Mouse (Mus musculus) adrenal gland, postnatal 14 days (tissue): Measurements from ENCODE around the gene Per1. TPM values are rescaled to one million over a fixed set of nuclear protein-coding genes. Genes with fewer than 3 reads are reported as not detected.
A peak's percentile ranks its signal among the peaks of the same experiment; 100 is the strongest.

Experiments
- DNase-seq: peaks from one replicate; pipeline ENCODE4 v3.0.0; 2021; ENCODE audit warnings: mixed read lengths
- total RNA-seq: library from RNA; stranded (reverse); gene quantifications from 2 replicates; pipeline ENCODE4 v1.2.3, GENCODE M21; 2021

The Per1 gene
- total RNA-seq, 1 experiment from 2014 or later, result 116 TPM

- no peak for DNase-seq
Measured at GRCm38 (mm10) chr11:69114621-69115020, 19.6 kb downstream of the Per1 start.

GRCm38 (mm10) chr11:69116843-69117242 is 21.8 kb downstream of the Per1 start:
- DNase-seq, result no peak

- peak; percentile 82 for DNase-seq
Measured at GRCm38 (mm10) chr11:69117737-69118695, 23.0 kb downstream of the Per1 start.

DNA sequence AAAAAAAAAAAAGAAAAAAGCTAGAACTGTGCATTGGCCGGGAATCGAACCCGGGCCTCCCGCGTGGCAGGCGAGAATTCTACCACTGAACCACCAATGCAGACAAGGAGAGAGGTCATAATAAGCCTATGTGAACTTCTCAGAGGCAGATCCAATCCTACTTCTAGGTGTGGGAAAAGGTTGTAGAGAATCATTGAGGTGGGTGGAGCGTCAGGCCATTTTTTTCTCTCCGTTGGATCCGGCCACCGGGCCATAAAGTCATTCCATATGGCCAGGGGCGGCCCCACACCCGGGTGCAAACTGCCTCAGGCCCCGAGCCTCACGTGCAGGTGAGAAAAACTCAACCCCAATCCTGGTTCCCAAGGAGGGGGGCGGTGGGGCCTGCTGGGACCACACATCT is 23.7 kb downstream of the Per1 start:
- DNase-seq, result peak; percentile 89

GRCm38 (mm10) chr11:69119446-69120155 is 24.6 kb downstream of the Per1 start:
- no peak for DNase-seq

DNA sequence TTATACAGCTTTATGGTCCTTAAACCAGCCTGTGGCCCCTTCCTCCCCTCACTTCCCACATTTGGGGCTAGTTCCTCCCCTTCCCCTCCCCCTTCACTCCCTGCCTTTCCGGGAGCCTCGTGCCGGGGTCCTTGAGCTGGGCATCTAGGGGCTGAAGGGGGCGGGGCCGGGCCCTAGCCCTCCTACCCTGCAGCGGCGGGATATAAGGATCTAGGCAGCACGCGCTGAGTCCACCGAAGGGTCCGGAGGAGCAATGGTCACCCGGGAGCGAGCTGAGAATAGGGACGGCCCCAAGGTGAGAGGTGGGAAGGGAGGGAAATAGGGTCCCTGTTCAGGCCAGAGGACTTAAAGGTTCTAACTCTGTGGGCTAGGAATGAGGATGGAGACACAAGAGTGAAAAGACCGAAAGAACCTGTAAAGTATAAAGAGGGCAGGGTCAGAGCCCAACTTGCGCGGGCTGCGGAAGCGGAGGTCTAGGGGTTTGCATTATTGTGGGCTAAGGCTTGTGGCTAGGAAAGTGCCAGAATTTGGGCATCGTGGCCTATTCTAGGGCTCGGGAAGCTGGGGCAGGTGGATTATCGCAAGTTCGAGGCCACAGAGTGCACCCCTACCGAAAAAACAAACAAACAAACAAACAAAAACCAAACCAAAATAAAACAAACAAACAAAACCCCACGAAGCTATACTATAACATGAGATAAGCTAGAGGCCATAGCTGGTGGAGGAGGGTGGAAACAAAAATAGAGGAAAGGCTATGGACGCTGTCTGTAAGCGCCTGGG is 25.4 kb downstream of the Per1 start, which contains the start of gene Hes7:
Hes7 (plus strand) TSS at position 184 of the 780 bp plus-strand sequence.
- DNase-seq, result peak; percentile 31

GRCm38 (mm10) chr11:69121001-69121740 is 26.2 kb downstream of the Per1 start:
- DNase-seq, result peak; percentile 49

DNA sequence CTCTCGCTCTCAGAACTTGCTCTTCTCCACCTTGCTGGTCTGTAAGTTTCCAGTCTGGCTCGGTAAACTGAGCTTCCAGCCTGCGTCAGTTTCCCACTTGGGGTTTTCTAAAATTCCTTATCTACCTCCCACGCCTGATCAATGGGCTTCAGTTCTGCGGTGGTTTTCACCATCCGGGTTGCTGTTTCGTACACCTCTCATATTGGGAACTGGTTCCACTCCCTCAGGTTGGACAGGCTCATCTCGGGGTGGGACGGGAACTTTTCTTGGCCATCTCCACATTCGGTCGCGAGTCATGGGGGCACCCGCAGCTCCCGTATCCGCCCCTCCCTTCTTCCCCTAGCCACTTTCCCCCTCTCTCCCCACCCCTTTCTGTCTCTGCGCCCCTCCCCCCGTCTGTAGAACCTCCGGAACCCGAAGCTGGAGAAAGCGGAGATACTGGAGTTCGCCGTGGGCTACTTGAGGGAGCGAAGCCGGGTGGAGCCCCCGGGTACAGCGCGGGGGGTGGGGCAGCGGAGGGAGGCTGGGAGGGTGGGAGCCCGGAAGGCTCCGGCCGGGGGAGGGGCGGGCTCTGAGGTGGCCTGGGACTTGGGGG is 26.8 kb downstream of the Per1 start:
- DNase-seq, result no peak

DNA sequence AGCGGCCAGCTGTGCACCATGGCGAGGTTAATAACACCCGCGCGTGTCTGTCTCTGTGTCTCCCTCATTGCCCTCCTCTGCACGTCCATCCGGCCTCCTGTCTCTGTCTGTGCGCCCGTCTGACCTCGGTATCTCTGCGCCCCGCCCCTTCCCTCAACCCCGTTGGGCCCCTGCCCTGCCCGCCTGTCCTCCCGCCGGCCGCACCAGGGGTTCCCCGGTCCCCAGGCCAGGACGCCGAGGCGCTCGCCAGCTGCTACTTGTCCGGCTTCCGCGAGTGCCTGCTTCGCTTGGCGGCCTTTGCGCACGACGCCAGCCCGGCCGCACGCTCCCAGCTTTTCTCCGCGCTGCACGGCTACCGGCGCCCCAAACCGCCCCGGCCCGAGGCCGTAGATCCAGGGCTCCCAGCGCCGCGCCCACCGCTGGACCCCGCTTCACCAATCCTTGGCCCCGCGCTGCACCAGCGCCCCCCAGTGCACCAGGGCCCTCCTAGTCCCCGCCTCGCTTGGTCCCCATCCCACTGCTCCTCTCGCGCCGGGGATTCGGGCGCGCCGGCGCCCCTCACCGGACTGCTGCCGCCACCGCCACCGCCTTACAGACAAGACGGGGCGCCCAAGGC is 27.4 kb downstream of the Per1 start, which contains the start of gene 9130213A22Rik:
9130213A22Rik (minus strand) TSS at position 254 of the 616 bp plus-strand sequence.
- peak; percentile 94 for DNase-seq

DNA sequence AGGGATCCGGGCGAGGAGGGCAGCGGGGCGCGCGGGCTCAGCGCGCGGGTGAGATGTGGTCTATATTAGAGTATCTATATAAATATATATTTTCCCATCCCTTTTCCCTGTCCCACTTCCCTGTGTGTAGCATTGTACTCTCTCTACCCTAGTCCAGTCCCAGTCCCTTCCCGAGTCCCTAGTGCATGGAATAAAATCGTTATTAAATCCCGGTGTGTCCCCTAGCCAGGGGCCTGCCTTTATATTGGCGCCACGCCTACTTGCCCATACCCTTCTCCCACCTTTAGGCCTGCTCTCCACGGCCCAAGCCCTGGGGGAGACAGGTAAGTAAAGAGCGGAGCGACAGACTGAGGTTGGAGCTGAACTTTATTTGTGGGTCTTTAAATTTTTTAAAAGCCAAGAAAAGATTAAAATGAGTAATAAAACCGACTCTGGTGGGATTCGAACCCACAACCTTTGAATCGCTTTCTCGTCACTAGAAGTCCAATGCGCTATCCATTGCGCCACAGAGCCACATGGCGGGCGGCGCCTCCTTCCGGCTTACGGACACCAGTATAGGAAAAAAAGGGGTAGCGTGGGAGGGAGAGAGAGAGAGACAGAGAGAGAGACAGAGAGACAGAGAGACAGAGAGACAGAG is 28.2 kb downstream of the Per1 start:
- peak; percentile 93 for DNase-seq

- DNase-seq, result peak; percentile 91
Measured at GRCm38 (mm10) chr11:69123693-69124497, 28.9 kb downstream of the Per1 start.

GRCm38 (mm10) chr11:69124498-69124847 is 29.5 kb downstream of the Per1 start:
- peak; percentile 77 for DNase-seq

DNA sequence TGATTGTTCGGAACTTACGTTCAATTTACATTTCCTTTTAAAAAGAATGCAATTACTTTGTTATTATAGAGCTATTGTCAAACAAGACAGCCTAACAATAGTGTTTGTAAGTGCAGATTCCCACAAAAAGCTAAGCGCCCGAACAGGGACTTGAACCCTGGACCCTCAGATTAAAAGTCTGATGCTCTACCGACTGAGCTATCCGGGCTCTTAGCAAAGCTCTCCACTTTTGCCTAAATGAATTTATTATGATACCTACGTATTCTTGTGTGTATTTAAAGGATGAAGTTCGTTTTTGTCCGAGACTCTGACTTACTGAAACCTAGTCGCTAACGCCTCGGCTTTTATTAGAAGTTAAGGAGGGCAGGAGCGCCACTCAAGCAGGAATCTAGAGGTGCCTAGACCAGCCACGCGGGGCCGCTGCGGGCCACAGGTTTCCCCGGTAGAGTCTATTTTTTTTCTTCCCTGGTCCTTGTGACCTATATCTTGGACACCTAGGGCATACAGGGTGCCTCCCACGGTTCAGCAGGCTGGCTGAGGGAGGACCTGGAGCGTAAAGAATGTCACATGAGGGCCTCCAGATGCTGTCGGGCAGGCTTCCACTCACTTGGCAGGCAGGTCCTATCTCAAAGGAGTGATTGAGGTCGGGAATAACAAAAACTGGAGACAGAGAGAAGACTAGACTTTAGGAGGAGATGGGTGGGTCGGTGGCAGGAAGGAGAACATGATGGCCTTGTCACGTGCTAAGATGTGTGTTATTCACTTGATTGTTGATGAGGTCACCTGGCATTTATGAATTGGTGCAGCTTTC is 30.2 kb downstream of the Per1 start:
- peak; percentile 85 for DNase-seq

DNA sequence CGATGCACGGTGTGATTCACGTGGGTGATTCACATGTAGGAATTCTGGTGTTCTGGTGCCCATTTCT is 30.7 kb downstream of the Per1 start, which contains the start of gene Aloxe3:
Aloxe3 (plus strand) TSS at position 45 of the 67 bp plus-strand sequence.
- DNase-seq, result no peak

DNA sequence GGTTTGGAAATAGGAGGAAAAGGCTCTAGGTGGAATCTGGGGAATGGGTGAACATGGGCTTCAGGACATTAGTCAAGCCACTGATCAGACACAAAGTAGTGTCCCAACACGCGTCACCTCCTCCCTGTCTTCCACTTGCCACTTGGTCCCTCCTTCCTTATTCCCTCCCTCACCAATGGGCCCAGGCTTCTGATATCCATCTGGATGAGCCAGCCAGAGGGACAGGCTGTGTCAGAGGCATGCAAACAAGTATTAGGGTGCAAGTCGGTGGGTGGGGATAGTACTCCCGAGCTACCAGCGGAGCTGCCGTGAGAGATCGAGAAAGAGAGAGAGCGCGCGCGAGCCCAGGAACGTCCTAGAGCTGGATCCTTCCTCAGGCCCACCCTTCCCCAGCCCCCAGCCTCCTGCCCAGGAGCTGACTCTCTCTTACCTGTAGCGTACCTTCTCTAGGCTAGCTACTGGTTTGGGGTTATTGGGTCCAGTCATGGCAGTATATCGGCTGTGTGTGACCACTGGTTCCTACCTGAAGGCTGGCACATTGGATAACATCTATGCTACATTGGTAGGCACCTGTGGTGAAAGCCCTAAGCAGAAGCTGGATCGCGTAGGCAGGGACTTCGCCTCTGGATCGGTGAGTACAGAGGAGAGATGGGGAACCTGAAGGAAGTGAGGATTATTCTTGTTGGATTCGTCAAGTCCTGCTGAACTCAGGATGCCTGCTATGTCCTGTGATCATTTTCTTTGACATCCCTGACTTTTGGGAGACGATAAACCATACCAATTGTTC is 31.1 kb downstream of the Per1 start:
- DNase-seq, result peak; percentile 49

DNA sequence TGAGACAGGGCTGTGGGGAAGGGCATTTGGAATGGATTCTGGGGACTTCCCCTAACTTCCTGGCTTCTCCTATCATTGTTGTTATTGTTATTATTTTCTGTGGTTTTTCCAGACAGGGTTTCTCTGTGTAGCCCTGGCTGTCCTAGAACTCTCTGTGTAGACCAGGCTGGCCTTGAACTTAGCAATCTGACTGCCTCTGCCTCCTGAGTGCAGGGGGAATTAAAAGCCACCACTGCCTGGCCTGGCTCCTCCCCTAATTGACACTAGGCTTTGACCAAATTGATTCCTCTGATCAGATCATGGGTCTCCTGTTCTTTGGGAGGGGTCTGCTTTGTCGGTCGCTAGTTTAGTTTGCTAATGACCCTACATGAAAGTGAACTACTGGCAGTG is 31.7 kb downstream of the Per1 start:
- no peak for DNase-seq

DNA sequence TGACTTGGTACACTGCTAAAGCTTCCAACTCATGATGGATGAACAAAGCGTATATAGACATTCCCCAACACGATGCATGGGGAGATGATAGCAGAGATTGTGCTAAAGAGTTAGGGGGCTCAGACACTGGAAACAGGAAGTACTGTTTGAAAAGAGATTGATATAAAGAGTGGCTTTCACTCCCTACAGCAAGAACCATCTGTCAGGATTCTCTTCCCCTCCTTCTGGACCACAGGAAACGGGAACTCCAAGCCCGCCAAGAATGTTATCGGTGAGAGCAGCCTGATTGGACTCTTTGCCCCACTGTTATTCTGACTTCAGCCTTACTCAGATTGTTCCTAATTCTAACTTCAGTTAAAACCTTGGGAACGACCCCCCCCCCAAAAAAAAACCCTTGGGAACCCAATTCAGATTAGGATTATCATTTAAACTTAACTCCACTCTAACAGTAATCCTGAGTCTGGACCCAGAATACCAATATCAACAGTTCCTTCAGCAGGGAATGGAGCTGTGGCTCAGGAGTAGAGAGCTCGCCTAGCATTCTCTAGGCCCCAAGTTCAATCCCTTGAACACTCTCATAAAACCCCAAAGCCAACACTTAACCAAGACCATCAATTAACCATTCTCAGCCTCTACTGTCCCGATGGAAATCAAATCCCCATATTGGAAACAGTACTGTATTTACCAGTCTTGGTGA is 33.6 kb downstream of the Per1 start:
- no peak for DNase-seq

GRCm38 (mm10) chr11:69133566-69133922 is 38.5 kb downstream of the Per1 start:
- no peak for DNase-seq
